Mouse (Mus musculus) myocyte (in vitro differentiated cells): ENCODE results near the gene Aaed1. TPM values are rescaled to one million over a fixed set of nuclear protein-coding genes. Genes with fewer than 3 reads are reported as not detected.
"Not testable (repeated sequence)": the region's sequence is repeated elsewhere in the genome, so short reads cannot be mapped to it uniquely, and the experiment has no call there.

Source experiments
- H3K27me3 ChIP-seq: one replicate; pipeline ENCODE4 v1.6.1; 2011; ENCODE audit not compliant: control insufficient read depth, insufficient read depth, insufficient read length
- H3K36me3 ChIP-seq: one replicate; pipeline ENCODE4 v1.6.1; 2011; ENCODE audit not compliant: control insufficient read depth, insufficient read depth
- H3K4me2 ChIP-seq: one replicate; pipeline ENCODE4 v1.6.1; 2011; ENCODE audit warnings: low read depth, control low read depth
- H3K4me3 ChIP-seq: one replicate; pipeline ENCODE4 v1.5.1; 2011; ENCODE audit warnings: mild to moderate bottlenecking, control low read depth, moderate library complexity
- H3K79me2 ChIP-seq: one replicate; pipeline ENCODE4 v1.6.1; 2011; ENCODE audit not compliant: control insufficient read depth, insufficient read depth
- H3ac ChIP-seq: one replicate; pipeline ENCODE4 v1.6.1; 2011; ENCODE audit not compliant: control insufficient read depth, insufficient read length
- CEBPB ChIP-seq: IDR thresholded peaks from 2 replicates; pipeline ENCODE4 v1.6.1; 2011; ENCODE audit warnings: mild to moderate bottlenecking, moderate library complexity; ENCODE audit not compliant: poor library complexity, insufficient read depth, severe bottlenecking
- E2F4 ChIP-seq: IDR thresholded peaks from one replicate; pipeline ENCODE4 v1.6.1; 2011; ENCODE audit warnings: mild to moderate bottlenecking, control low read depth, moderate library complexity; ENCODE audit not compliant: insufficient read depth
- MAX ChIP-seq: IDR thresholded peaks from one replicate; pipeline ENCODE4 v1.6.1; 2011; ENCODE audit warnings: low read depth, mild to moderate bottlenecking, control low read depth
- MYOD1 ChIP-seq, 3 experiments: IDR thresholded peaks; one replicate each; pipeline ENCODE4 v1.6.1; 2011; ENCODE audit warnings: control low read depth in 2 of 3, low read depth in 2 of 3, mild to moderate bottlenecking in 2 of 3, moderate library complexity in 1 of 3; ENCODE audit not compliant: insufficient read length in 2 of 3, control insufficient read depth in 1 of 3
- MYOG ChIP-seq, 3 experiments: IDR thresholded peaks; one replicate each; pipeline ENCODE4 v1.6.1; 2011; ENCODE audit warnings: control low read depth in 2 of 3, low read depth in 2 of 3, mild to moderate bottlenecking in 2 of 3; ENCODE audit not compliant: insufficient read length in 2 of 3, control insufficient read depth in 1 of 3, insufficient read depth in 1 of 3
- POLR2A ChIP-seq: IDR thresholded peaks from one replicate; pipeline ENCODE4 v1.6.1; 2011; ENCODE audit warnings: low read depth, mild to moderate bottlenecking, control low read depth, moderate library complexity; ENCODE audit not compliant: insufficient read length
- POLR2AphosphoS2 ChIP-seq: IDR thresholded peaks from one replicate; pipeline ENCODE4 v1.6.1; 2011; ENCODE audit warnings: low read depth, control low read depth; ENCODE audit not compliant: insufficient read length
- REST ChIP-seq: IDR thresholded peaks from one replicate; pipeline ENCODE4 v1.6.1; 2011; ENCODE audit warnings: mild to moderate bottlenecking, control low read depth, moderate library complexity; ENCODE audit not compliant: insufficient read depth, insufficient read length
- SRF ChIP-seq: IDR thresholded peaks from one replicate; pipeline ENCODE4 v1.6.1; 2011; ENCODE audit warnings: low read depth; ENCODE audit not compliant: control insufficient read depth, insufficient read length
- TCF12 ChIP-seq: IDR thresholded peaks from one replicate; pipeline ENCODE4 v1.6.1; 2011; ENCODE audit warnings: mild to moderate bottlenecking, control low read depth; ENCODE audit not compliant: poor library complexity, insufficient read depth, severe bottlenecking
- TCF3 ChIP-seq: IDR thresholded peaks from one replicate; pipeline ENCODE4 v1.6.1; 2011; ENCODE audit warnings: low read depth, control low read depth; ENCODE audit not compliant: insufficient read length
- USF1 ChIP-seq: IDR thresholded peaks from one replicate; pipeline ENCODE4 v1.6.1; 2011; ENCODE audit warnings: low read depth, mild to moderate bottlenecking, control low read depth, moderate library complexity
- polyA plus RNA-seq: library from polyadenylated mRNA; unstranded; fragments of >200 nt; fragmentation: generic; extraction: Trizol; gene quantifications from one replicate; pipeline ENCODE4 v1.2.1, GENCODE M21; 2012; ENCODE audit warnings: missing spikeins

The Aaed1 gene
- polyA plus RNA-seq, 1 experiment: 12.1 TPM

- H3K4me2 ChIP-seq: no peak overlapping the region
- H3ac ChIP-seq: no peak overlapping the region
- H3K27me3 ChIP-seq: no peaks in the 10 kb centered on the region
- H3K4me3 ChIP-seq: no peak overlapping the region
- no peaks in the 10 kb centered on the region for H3K36me3 ChIP-seq
- peaks cover 13% of the 10 kb centered on the region for H3K79me2 ChIP-seq
- no peak for TF ChIP-seq MAX
- no peak for TF ChIP-seq TCF3
- TF ChIP-seq MYOG (IDR thresholded peaks at IDR 0.05; ENCODE audit: control insufficient read depth in 1 of 3, insufficient read depth in 1 of 3, insufficient read length in 2 of 3, low read depth in 2 of 3): no peak
- no peak for TF ChIP-seq REST
- TF ChIP-seq POLR2A: no peak
- TF ChIP-seq E2F4: no peak
- no peak for TF ChIP-seq USF1
- TF ChIP-seq CEBPB: no peak
- TF ChIP-seq MYOD1 (IDR thresholded peaks at IDR 0.05; ENCODE audit: control insufficient read depth in 1 of 3, insufficient read length in 2 of 3, low read depth in 2 of 3): no peak
- TF ChIP-seq TCF12: no peak
- TF ChIP-seq POLR2AphosphoS2: no peak
- no peak for TF ChIP-seq SRF
Measured at GRCm38 (mm10) chr13:64257814-64258515, 54.5 kb downstream of the Aaed1 start.

GRCm38 (mm10) chr13:64257010-64257813 lies 55.3 kb downstream of the Aaed1 start:
- Histone ChIP-seq H3K36me3 (no peaks in the 10 kb centered on the region), H3K79me2 (peaks cover 13% of the 10 kb centered on the region), H3K4me3 (no peak overlapping the region), H3K4me2 (no peak overlapping the region), H3K27me3 (no peaks in the 10 kb centered on the region), H3ac (no peak overlapping the region)
- TF ChIP-seq REST (no peak), USF1 (no peak)

- not testable (repeated sequence) for H3ac ChIP-seq, H3K4me2 ChIP-seq, H3K4me3 ChIP-seq, H3K36me3 ChIP-seq, H3K27me3 ChIP-seq
- peaks cover 28% of the 10 kb centered on the region for H3K79me2 ChIP-seq
Measured at GRCm38 (mm10) chr13:64254185-64254584, 58.3 kb downstream of the Aaed1 start.

GRCm38 (mm10) chr13:64253697-64254096 lies 58.8 kb downstream of the Aaed1 start:
- H3K36me3 ChIP-seq: no peaks in the 10 kb centered on the region
- peaks cover 28% of the 10 kb centered on the region for H3K79me2 ChIP-seq
- no peaks in the 10 kb centered on the region for H3K27me3 ChIP-seq
- H3ac ChIP-seq: no peak overlapping the region
- TF ChIP-seq MYOD1 (IDR thresholded peaks at IDR 0.05; ENCODE audit: control insufficient read depth in 1 of 3, insufficient read length in 2 of 3, low read depth in 2 of 3) (no peak), CEBPB (no peak), REST (no peak), E2F4 (no peak), TCF3 (no peak), POLR2A (no peak)
- no peak overlapping the region for H3K4me3 ChIP-seq
- no peak overlapping the region for H3K4me2 ChIP-seq

- H3K36me3 ChIP-seq: no peaks in the 10 kb centered on the region
- no peak overlapping the region for H3K4me3 ChIP-seq
- peaks cover 29% of the 10 kb centered on the region for H3K79me2 ChIP-seq
- TF ChIP-seq MYOD1 (IDR thresholded peaks at IDR 0.05; ENCODE audit: control insufficient read depth in 1 of 3, insufficient read length in 2 of 3, low read depth in 2 of 3) (peak in 1 of 3 experiments; percentile 53), USF1 (peak; percentile 98), MYOG (IDR thresholded peaks at IDR 0.05; ENCODE audit: control insufficient read depth in 1 of 3, insufficient read depth in 1 of 3, insufficient read length in 2 of 3, low read depth in 2 of 3) (peak in 2 of 3 experiments; percentile 41 to 68), POLR2A (no peak)
- H3K4me2 ChIP-seq: peak overlapping the region; percentile 56
- no peak overlapping the region for H3ac ChIP-seq
- H3K27me3 ChIP-seq: no peaks in the 10 kb centered on the region
Measured at GRCm38 (mm10) chr13:64252147-64252546, 60.4 kb downstream of the Aaed1 start.
